Mouse (Mus musculus): ENCODE data around the gene Hmgxb4. TPM values are rescaled to one million over a fixed set of nuclear protein-coding genes. Genes with fewer than 3 reads are reported as not detected.

Hmgxb4 gene
- polyA plus RNA-seq, 1 experiment from 2014 or later: 32.2 TPM

Other genes with a start within 250 kb of the Hmgxb4 start
- not detected in 2 replicates for gene Isx, start 120.2 kb upstream of the Hmgxb4 start, polyA plus RNA-seq (2015; fragmentation: Nextera tagmentation; extraction: Ambion mirVana)
- gene Tom1, start 40.3 kb downstream of the Hmgxb4 start, polyA plus RNA-seq (2015; fragmentation: Nextera tagmentation; extraction: Ambion mirVana): 28.9 and 36.4 TPM in 2 replicates
- gene Hmox1, start 100.3 kb downstream of the Hmgxb4 start, polyA plus RNA-seq (2015; fragmentation: Nextera tagmentation; extraction: Ambion mirVana): 16.0 and 16.7 TPM in 2 replicates
- gene Mcm5, start 116.2 kb downstream of the Hmgxb4 start, polyA plus RNA-seq (2015; fragmentation: Nextera tagmentation; extraction: Ambion mirVana): 33.4 and 42.1 TPM in 2 replicates
- gene Rasd2, start 220.6 kb downstream of the Hmgxb4 start, polyA plus RNA-seq (2015; fragmentation: Nextera tagmentation; extraction: Ambion mirVana): 1.8 and 2.0 TPM in 2 replicates